10 mouse cellular contexts compared by ENCODE assay signal in genomic region chr11:88192595-88192994, GRCm38 (mm10). TPM values are rescaled to one million over a fixed set of nuclear protein-coding genes. Genes with fewer than 3 reads are reported as not detected.
DNase-seq lines count a peak whose midpoint lies in the region; ATAC-seq lines count a peak whose summit lies in the region.
"Had no signal": no experiment of that assay in that cellular context is flagged by ENCODE, and none has a peak within 500 bp of the region (broad histone marks: within the 10 kb centered on the region; RNA-seq: fewer than 3 reads in every experiment).

No protein-coding gene starts in this region.

- H3K9me3 ChIP-seq in embryonic facial prominence, embryonic 11.5 days (replicated peaks; ENCODE audit: control insufficient read depth, low read length), result no peaks in the 10 kb centered on the region

- peaks cover 21% of the 10 kb centered on the region for H3K27me3 ChIP-seq in embryonic facial prominence, embryonic 11.5 days (ENCODE audit: control insufficient read depth, insufficient read depth, low read length)

- DNase-seq in embryo, embryonic 10.5 days (ENCODE audit: low spot score), result peak; percentile 67
- no peak for DNase-seq in embryo, embryonic 9.5 days (ENCODE audit: extremely low spot score)
- peak; percentile 29 for DNase-seq in left cerebral cortex, postnatal 4 days
- DNase-seq in left cerebral cortex, postnatal 36 days (ENCODE audit: low spot score in 2 of 2), result no peak
- DNase-seq in embryonic facial prominence, embryonic 11.5 days (ENCODE audit: low spot score), result peak; percentile 60
- peak; percentile 63 for DNase-seq in naive thymus-derived CD4-positive, alpha-beta T cell, adult 2 months (ENCODE audit: low read depth)
- DNase-seq in adipocyte (ENCODE audit: low spot score), result no peak
- DNase-seq in adrenal gland, postnatal 10 days, result no peak
- DNase-seq: right cerebral cortex, postnatal 4 days had no signal

- 9% methylated on average over 4 of the region's 4 CpGs for WGBS in embryonic facial prominence, embryonic 11.5 days

- intact Hi-C loops in left cerebral cortex, postnatal 4 days (cut with DNase I), result no loop called here
- intact Hi-C loops in left cerebral cortex, postnatal 36 days (cut with DNase I), result no loop called here

- no peak overlapping the region for H3K4me3 ChIP-seq in embryonic facial prominence, embryonic 11.5 days (ENCODE audit: low read depth, low read length)

- H3K4me1 ChIP-seq in embryonic facial prominence, embryonic 11.5 days (ENCODE audit: control insufficient read depth, insufficient read depth, low read length), result peaks cover 9% of the 10 kb centered on the region; the same call in 1 of the 2 replicates

- H3K4me2 ChIP-seq in embryonic facial prominence, embryonic 11.5 days (ENCODE audit: low read depth, low read length), result no peak overlapping the region

- H3K9ac ChIP-seq in embryonic facial prominence, embryonic 11.5 days (replicated peaks; ENCODE audit: low read length), result no peak overlapping the region

- no peak overlapping the region for H3K27ac ChIP-seq in embryonic facial prominence, embryonic 11.5 days (replicated peaks; ENCODE audit: low read depth, low read length)
- H3K27ac ChIP-seq: macrophage had no signal

- 0 out of 2 replicates have a peak, but pooled peaks have one; percentile 25 for ATAC-seq in embryonic facial prominence, embryonic 11.5 days (replicated peaks; ENCODE audit: insufficient number of reproducible peaks, low FRiP score, low TSS enrichment, low read depth)

- no peaks in the 10 kb centered on the region for H3K36me3 ChIP-seq in embryonic facial prominence, embryonic 11.5 days (replicated peaks; ENCODE audit: control insufficient read depth, insufficient read depth, low read depth, low read length)

RNA-seq across cellular contexts. Expression of gene Mrps23, which starts 11.6 kb away (rescaled TPM):
- 10 to 100 TPM; 55.2 to 65.1 TPM for total RNA-seq in left cerebral cortex, postnatal 4 days (2021)
- 10 to 100 TPM; 59.5 to 71.0 TPM for total RNA-seq in left cerebral cortex, postnatal 36 days (2021)
- 70.6 and 83.8 TPM in 2 replicates for polyA plus RNA-seq in embryonic facial prominence, embryonic 11.5 days (2014; fragmentation: Nextera tagmentation; extraction: Ambion mirVana)
- total RNA-seq in adrenal gland, postnatal 10 days (2021), result 100 to 1,000 TPM; 175 to 192 TPM

Comparison
In these comparisons a context has a peak if more than half of its experiments do, and no peak if none do; other contexts are left out.
1. DNase-seq: peak in embryo, embryonic 10.5 days (single experiment), left cerebral cortex, postnatal 4 days (single experiment), embryonic facial prominence, embryonic 11.5 days (single experiment) and naive thymus-derived CD4-positive, alpha-beta T cell, adult 2 months (single experiment); none in embryo, embryonic 9.5 days (single experiment), left cerebral cortex, postnatal 36 days (0 of 2), adipocyte (single experiment) and adrenal gland, postnatal 10 days (single experiment).